In genomic region chr7:80246148-80246721, GRCm38 (mm10) we compare ENCODE assay signal across 8 mouse cellular contexts. TPM values are rescaled to one million over a fixed set of nuclear protein-coding genes. Genes with fewer than 3 reads are reported as not detected.
DNase-seq lines count a peak whose midpoint lies in the region; ATAC-seq and TF ChIP-seq lines count a peak whose summit lies in the region.

TSS of gene Ttll13 (plus strand) at chr7:80246376.

- TF ChIP-seq CTCF in gastrocnemius, adult 2 months (IDR thresholded peaks at IDR 0.05), result peak; percentile 56

- ATAC-seq in common myeloid progenitor, adult 5-6 weeks (replicated peaks; ENCODE audit: low read depth, poor library complexity, severe bottlenecking), result peak; percentile 98

- DNase-seq in ZHBTc4 (ENCODE audit: low read depth, low spot score), result peak; percentile 100
- DNase-seq in gastrocnemius, adult 2 months, result peak; percentile 97
- DNase-seq in hindlimb bud, embryonic 11.5 days (ENCODE audit: extremely low spot score, low read depth, low spot score), result peak; percentile 85
- peak; percentile 75 to 97 for DNase-seq in left cerebral cortex, adult 8-10 months (ENCODE audit: low spot score in 2 of 2)
- peak; percentile 98 to 99 for DNase-seq in right cerebral cortex, postnatal 10 days (ENCODE audit: low spot score in 2 of 2)
- peak; percentile 96 for DNase-seq in urinary bladder, postnatal 25 days (ENCODE audit: low spot score)

- H3K9me3 ChIP-seq in megakaryocyte, embryonic 14.5 days, result peaks cover 3% of the 10 kb centered on the region; the same call in 1 of the 2 replicates

- H3K27me3 ChIP-seq in megakaryocyte, embryonic 14.5 days (replicated peaks), result no peaks in the 10 kb centered on the region

- intact Hi-C loops in gastrocnemius, adult 2 months (cut with DNase I), result loop anchor here (5.0 kb wide), 1 partner anchor 76 kb away; the partner anchor contains the start of gene Rccd1

- H3K4me3 ChIP-seq in gastrocnemius, adult 2 months, result peak within 1 kb of the TSS; percentile 90
- H3K4me3 ChIP-seq in megakaryocyte, embryonic 14.5 days (replicated peaks), result peak within 1 kb of the TSS; percentile 92

- peak within 1 kb of the TSS; percentile 84 for H3K27ac ChIP-seq in gastrocnemius, adult 2 months

- peaks cover 2% of the 10 kb centered on the region for H3K36me3 ChIP-seq in megakaryocyte, embryonic 14.5 days (replicated peaks; ENCODE audit: low read length)

- peaks cover 49% of the 10 kb centered on the region for H3K4me1 ChIP-seq in megakaryocyte, embryonic 14.5 days

RNA-seq across cellular contexts. Expression of gene Ttll13, which starts in this region (rescaled TPM):
- 0.29 TPM in 1 of 2 replicates, not detected in the other for total RNA-seq in common myeloid progenitor, adult 5-6 weeks (2017)
- under 1 TPM in 1 of 2 experiments, not detected in 1; 0.15 TPM for total RNA-seq in gastrocnemius, adult 2 months (2021)
- total RNA-seq in left cerebral cortex, adult 8-10 months (2022), result 1 to 10 TPM; 1.5 to 2.7 (median 2.1) TPM
- polyA plus RNA-seq in megakaryocyte, embryonic 14.5 days (2012; ENCODE audit: insufficient read depth, low replicate concordance), result 0.11 TPM in 1 of 2 replicates, not detected in the other

Comparison
In these comparisons a context has a peak if more than half of its experiments do, and no peak if none do; other contexts are left out.
1. Peak in every context shown above with its lines: DNase-seq, ATAC-seq, H3K4me3 ChIP-seq and H3K27ac ChIP-seq.
2. Peak in ATAC-seq in common myeloid progenitor, adult 5-6 weeks; RNA of the gene not detected or under 1 TPM.
3. Peak in DNase-seq, H3K4me3 ChIP-seq and H3K27ac ChIP-seq in gastrocnemius, adult 2 months; RNA of the gene not detected or under 1 TPM.